Mouse (Mus musculus): ENCODE data around the gene D10Wsu102e.

D10Wsu102e gene

GRCm38 (mm10) chr10:83359956-83360355 lies at the start of gene D10Wsu102e:
Gene D10Wsu102e (plus strand): TSS chr10:83360221.
- DNase-seq, result peak; percentile 97 to 98

- DNase-seq, result no peak
Observed at GRCm38 (mm10) chr10:83310356-83310755, 49.7 kb upstream of the D10Wsu102e start.

- DNase-seq, result no peak
Observed at GRCm38 (mm10) chr10:83313033-83313432, 47.0 kb upstream of the D10Wsu102e start.

- DNase-seq, result no peak
Observed at GRCm38 (mm10) chr10:83320396-83320795, 39.6 kb upstream of the D10Wsu102e start.

- peak; percentile 55 for DNase-seq
Observed at GRCm38 (mm10) chr10:83320870-83321269, 39.2 kb upstream of the D10Wsu102e start.

GRCm38 (mm10) chr10:83321528-83321927 lies 38.5 kb upstream of the D10Wsu102e start:
- no peak for DNase-seq

- DNase-seq, result no peak
Observed at GRCm38 (mm10) chr10:83322551-83323100, 37.4 kb upstream of the D10Wsu102e start.

- DNase-seq, result no peak
Observed at GRCm38 (mm10) chr10:83324871-83325270, 35.1 kb upstream of the D10Wsu102e start.

- no peak for DNase-seq
Observed at GRCm38 (mm10) chr10:83325903-83326302, 34.1 kb upstream of the D10Wsu102e start.

GRCm38 (mm10) chr10:83326648-83327285 lies 33.3 kb upstream of the D10Wsu102e start:
- no peak for DNase-seq

GRCm38 (mm10) chr10:83328791-83329190 lies 31.2 kb upstream of the D10Wsu102e start:
- no peak for DNase-seq

- no peak for DNase-seq
Observed at GRCm38 (mm10) chr10:83330336-83330735, 29.7 kb upstream of the D10Wsu102e start.

GRCm38 (mm10) chr10:83331811-83332210 lies 28.2 kb upstream of the D10Wsu102e start:
- no peak for DNase-seq

- no peak for DNase-seq
Observed at GRCm38 (mm10) chr10:83332581-83332980, 27.4 kb upstream of the D10Wsu102e start.

- DNase-seq, result peak in 1 of 2 experiments; percentile 9
Observed at GRCm38 (mm10) chr10:83336336-83336735, 23.7 kb upstream of the D10Wsu102e start.

- peak; percentile 83 to 90 for DNase-seq
Observed at GRCm38 (mm10) chr10:83337159-83337951, 22.7 kb upstream of the D10Wsu102e start, which contains the start of gene Slc41a2. Gene Slc41a2 (minus strand): TSS chr10:83337882.

GRCm38 (mm10) chr10:83337971-83338598 lies 21.9 kb upstream of the D10Wsu102e start:
- DNase-seq, result no peak

- no peak for DNase-seq
Observed at GRCm38 (mm10) chr10:83341226-83341625, 18.8 kb upstream of the D10Wsu102e start.

- peak; percentile 25 to 30 for DNase-seq
Observed at GRCm38 (mm10) chr10:83343171-83343570, 16.9 kb upstream of the D10Wsu102e start.

GRCm38 (mm10) chr10:83343828-83344685 lies 16.0 kb upstream of the D10Wsu102e start:
- no peak for DNase-seq

- no peak for DNase-seq
Observed at GRCm38 (mm10) chr10:83345693-83346358, 14.2 kb upstream of the D10Wsu102e start.

- DNase-seq, result no peak
Observed at GRCm38 (mm10) chr10:83346359-83346736, 13.7 kb upstream of the D10Wsu102e start.
